Mouse (Mus musculus): Measurements from ENCODE around the gene Rln1. TPM values are rescaled to one million over a fixed set of nuclear protein-coding genes. Genes with fewer than 3 reads are reported as not detected.

The Rln1 gene
- polyA plus RNA-seq, 1 experiment from 2014 or later = 0.31 TPM

- no peak overlapping the region for H3K4me3 ChIP-seq (replicated peaks)
- no peak overlapping the region for H3K9ac ChIP-seq
- no peak for ATAC-seq (replicated peaks; ENCODE audit: low FRiP score)
- no peak overlapping the region for H3K27ac ChIP-seq
- 77% methylated on average over 3 of the region's 3 CpGs for whole genome bisulfite sequencing
- H3K27me3 ChIP-seq = no peaks in the 10 kb centered on the region
- H3K4me1 ChIP-seq = peaks cover 7% of the 10 kb centered on the region; the same call in 1 of the 2 replicates
- H3K4me2 ChIP-seq = no peak overlapping the region
- no peaks in the 10 kb centered on the region for H3K9me3 ChIP-seq (replicated peaks)
- no peaks in the 10 kb centered on the region for H3K36me3 ChIP-seq
Measured at GRCm38 (mm10) chr19:29368671-29369309, 34.3 kb upstream of the Rln1 start.

- no peaks in the 10 kb centered on the region for H3K27me3 ChIP-seq
- H3K9ac ChIP-seq = no peak overlapping the region
- no peaks in the 10 kb centered on the region for H3K36me3 ChIP-seq
- peaks cover 7% of the 10 kb centered on the region; the same call in 1 of the 2 replicates for H3K4me1 ChIP-seq
- no peak overlapping the region for H3K27ac ChIP-seq
- H3K4me3 ChIP-seq (replicated peaks) = no peak overlapping the region
- 95% methylated on average over 2 of the region's 2 CpGs for WGBS
- ATAC-seq (replicated peaks; ENCODE audit: low FRiP score) = no peak
- H3K9me3 ChIP-seq (replicated peaks) = no peaks in the 10 kb centered on the region
- no peak overlapping the region for H3K4me2 ChIP-seq
Measured at GRCm38 (mm10) chr19:29368041-29368440, 33.6 kb upstream of the Rln1 start.

- H3K27ac ChIP-seq = no peak within 1 kb of the TSS
- H3K9me3 ChIP-seq (replicated peaks) = no peaks in the 10 kb centered on the region
- peak within 1 kb of the TSS; percentile 64 for H3K4me3 ChIP-seq (replicated peaks)
- ATAC-seq (replicated peaks; ENCODE audit: low FRiP score) = peak; percentile 78; the same call in 1 of the 2 replicates
- H3K9ac ChIP-seq = peak within 1 kb of the TSS; percentile 24
- H3K27me3 ChIP-seq = no peaks in the 10 kb centered on the region
- 4% methylated on average over 26 of the region's 26 CpGs for WGBS
- peak within 1 kb of the TSS; percentile 89 for H3K4me2 ChIP-seq
- peaks cover 9% of the 10 kb centered on the region for H3K4me1 ChIP-seq
- H3K36me3 ChIP-seq = no peaks in the 10 kb centered on the region
Measured at GRCm38 (mm10) chr19:29366969-29367622, 32.6 kb upstream of the Rln1 start, which contains the start of the genes Plgrkt and Cd274. Gene Plgrkt, minus strand, starts transcription at chr19:29367390. Gene Cd274, plus strand, starts transcription at chr19:29367455.

GRCm38 (mm10) chr19:29366226-29366968, 31.9 kb upstream of the Rln1 start:
- no peaks in the 10 kb centered on the region for H3K27me3 ChIP-seq
- H3K36me3 ChIP-seq = no peaks in the 10 kb centered on the region
- H3K27ac ChIP-seq = no peak overlapping the region
- H3K9me3 ChIP-seq (replicated peaks) = no peaks in the 10 kb centered on the region
- ATAC-seq (replicated peaks; ENCODE audit: low FRiP score) = no peak
- 0 out of 2 replicates have a peak overlapping the region, but pooled peaks have one; percentile 24 for H3K9ac ChIP-seq
- H3K4me1 ChIP-seq = peaks cover 11% of the 10 kb centered on the region
- peak overlapping the region; percentile 89 for H3K4me2 ChIP-seq
- H3K4me3 ChIP-seq (replicated peaks) = peak overlapping the region; percentile 64
- WGBS = 65% methylated on average over 20 of the region's 20 CpGs

- ATAC-seq (replicated peaks; ENCODE audit: low FRiP score) = no peak
- WGBS = 32% methylated on average over 3 of the region's 3 CpGs
Measured at GRCm38 (mm10) chr19:29365105-29365504, 30.6 kb upstream of the Rln1 start.

GRCm38 (mm10) chr19:29364076-29364475, 29.6 kb upstream of the Rln1 start:
- Histone ChIP-seq H3K4me1 (peaks cover 20% of the 10 kb centered on the region), H3K4me2 (no peak overlapping the region), H3K27ac (no peak overlapping the region), H3K9ac (no peak overlapping the region), H3K36me3 (no peaks in the 10 kb centered on the region), H3K9me3 (replicated peaks) (no peaks in the 10 kb centered on the region), H3K4me3 (replicated peaks) (no peak overlapping the region), H3K27me3 (no peaks in the 10 kb centered on the region)
- ATAC-seq (replicated peaks; ENCODE audit: low FRiP score) = no peak
- 75% methylated on average over 5 of the region's 5 CpGs for WGBS

More at GRCm38 (mm10) chr19:29365105-29365504, 30.6 kb upstream of the Rln1 start:
- Histone ChIP-seq H3K4me3 (replicated peaks) (no peak overlapping the region), H3K4me2 (no peak overlapping the region), H3K4me1 (peaks cover 20% of the 10 kb centered on the region), H3K9ac (no peak overlapping the region), H3K27ac (no peak overlapping the region), H3K27me3 (no peaks in the 10 kb centered on the region), H3K9me3 (replicated peaks) (no peaks in the 10 kb centered on the region), H3K36me3 (no peaks in the 10 kb centered on the region)

- Histone ChIP-seq H3K36me3 (no peaks in the 10 kb centered on the region), H3K4me1 (peaks cover 20% of the 10 kb centered on the region), H3K27me3 (no peaks in the 10 kb centered on the region), H3K4me3 (replicated peaks) (no peak overlapping the region), H3K27ac (no peak overlapping the region), H3K9ac (no peak overlapping the region), H3K4me2 (no peak overlapping the region), H3K9me3 (replicated peaks) (no peaks in the 10 kb centered on the region)
- ATAC-seq (replicated peaks; ENCODE audit: low FRiP score) = no peak
- 79% methylated on average over 7 of the region's 7 CpGs for WGBS
Measured at GRCm38 (mm10) chr19:29363557-29363956, 29.1 kb upstream of the Rln1 start.

GRCm38 (mm10) chr19:29362173-29362930, 27.9 kb upstream of the Rln1 start:
- H3K27ac ChIP-seq = no peak overlapping the region

GRCm38 (mm10) chr19:29361468-29362130, 27.1 kb upstream of the Rln1 start:
- Histone ChIP-seq H3K4me2 (peak overlapping the region; percentile 74), H3K27me3 (no peaks in the 10 kb centered on the region), H3K9me3 (replicated peaks) (no peaks in the 10 kb centered on the region), H3K9ac (peak overlapping the region; percentile 52), H3K4me3 (replicated peaks) (peak overlapping the region; percentile 59), H3K36me3 (no peaks in the 10 kb centered on the region; the same call in 1 of the 2 replicates), H3K4me1 (peaks cover 14% of the 10 kb centered on the region), H3K27ac (no peak overlapping the region)
- peak; percentile 100 for ATAC-seq (replicated peaks; ENCODE audit: low FRiP score)
- 2% methylated on average over 33 of the region's 33 CpGs for WGBS

More at GRCm38 (mm10) chr19:29362173-29362930, 27.9 kb upstream of the Rln1 start:
- peak overlapping the region; percentile 59 for H3K4me3 ChIP-seq (replicated peaks)
- H3K36me3 ChIP-seq = no peaks in the 10 kb centered on the region; the same call in 1 of the 2 replicates
- ATAC-seq (replicated peaks; ENCODE audit: low FRiP score) = no peak; the same call in 1 of the 2 replicates
- H3K27me3 ChIP-seq = no peaks in the 10 kb centered on the region
- no peaks in the 10 kb centered on the region for H3K9me3 ChIP-seq (replicated peaks)
- peak overlapping the region; percentile 74 for H3K4me2 ChIP-seq
- H3K4me1 ChIP-seq = peaks cover 17% of the 10 kb centered on the region
- H3K9ac ChIP-seq = peak overlapping the region; percentile 52; the same call in 1 of the 2 replicates
- WGBS = 45% methylated on average over 13 of the region's 13 CpGs

GRCm38 (mm10) chr19:29360251-29360650, 25.8 kb upstream of the Rln1 start:
- Histone ChIP-seq H3K9me3 (replicated peaks) (no peaks in the 10 kb centered on the region), H3K9ac (no peak overlapping the region), H3K4me2 (no peak overlapping the region), H3K36me3 (no peaks in the 10 kb centered on the region; the same call in 1 of the 2 replicates), H3K27ac (no peak overlapping the region), H3K27me3 (no peaks in the 10 kb centered on the region), H3K4me1 (peaks cover 16% of the 10 kb centered on the region), H3K4me3 (replicated peaks) (no peak overlapping the region)
- WGBS = 89% methylated on average over 5 of the region's 5 CpGs
- no peak for ATAC-seq (replicated peaks; ENCODE audit: low FRiP score)

- Histone ChIP-seq H3K4me3 (replicated peaks) (no peak overlapping the region), H3K4me2 (no peak overlapping the region), H3K4me1 (peaks cover 11% of the 10 kb centered on the region), H3K27me3 (no peaks in the 10 kb centered on the region), H3K9ac (no peak overlapping the region), H3K9me3 (replicated peaks) (no peaks in the 10 kb centered on the region), H3K36me3 (no peaks in the 10 kb centered on the region; the same call in 1 of the 2 replicates), H3K27ac (no peak overlapping the region)
- ATAC-seq (replicated peaks; ENCODE audit: low FRiP score) = no peak
- 83% methylated on average over 11 of the region's 11 CpGs for WGBS
Measured at GRCm38 (mm10) chr19:29356281-29356680, 21.8 kb upstream of the Rln1 start.
